Mouse (Mus musculus): ENCODE results near the gene Gtsf1. TPM values are rescaled to one million over a fixed set of nuclear protein-coding genes. Genes with fewer than 3 reads are reported as not detected.

The Gtsf1 gene
- total RNA-seq, 1 experiment: 4.9 TPM

DNA sequence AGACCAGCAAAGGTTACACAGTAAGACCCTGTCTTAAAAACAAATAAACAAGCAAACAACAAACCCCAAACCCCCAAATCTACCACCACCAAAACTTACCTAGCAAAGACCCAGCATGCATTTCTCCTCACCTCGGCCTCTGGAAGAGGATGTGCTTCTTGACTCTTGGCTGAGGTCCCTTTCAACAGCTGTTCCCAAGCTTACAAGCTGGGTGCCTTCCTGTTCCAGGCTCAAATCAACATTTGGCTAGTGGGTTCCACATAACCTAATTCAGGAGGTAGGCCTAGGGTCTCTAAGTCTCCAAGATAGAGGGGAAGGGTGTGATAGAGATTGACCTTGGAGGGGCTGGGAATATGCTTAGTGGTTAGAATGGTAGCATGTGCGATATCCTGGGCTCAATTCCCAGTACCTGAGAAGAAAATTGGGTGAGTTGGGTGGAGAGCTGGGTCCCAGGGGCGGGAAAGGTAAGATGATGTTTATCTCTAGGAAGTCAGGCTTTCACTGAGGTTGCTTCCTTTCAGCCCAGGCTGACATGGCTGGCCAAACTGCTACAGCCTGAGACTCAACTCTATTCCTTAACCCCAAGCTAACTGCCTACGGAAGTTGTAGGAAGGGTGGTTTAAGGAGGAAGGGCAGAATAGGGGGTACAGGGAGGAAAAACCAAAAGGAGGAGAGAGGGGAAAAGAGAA, 55.0 kb downstream of the Gtsf1 start:
- TF ChIP-seq CHD2 (IDR thresholded peaks at IDR 0.05; ENCODE audit: low read depth, low read length) (no peak), ZC3H11A (IDR thresholded peaks at IDR 0.05; ENCODE audit: borderline replicate concordance, low read depth, low read length) (no peak), MAFK (IDR thresholded peaks at IDR 0.05; ENCODE audit: insufficient read depth, low read depth, low read length) (no peak), ZNF384 (IDR thresholded peaks at IDR 0.05; ENCODE audit: low read depth, low read length) (no peak), HCFC1 (IDR thresholded peaks at IDR 0.05; ENCODE audit: borderline replicate concordance, insufficient read depth, low read length) (no peak)
- in situ Hi-C loops (cut with MboI; ENCODE audit: low sequenced_read_pairs in 2 of 2, unreplicated experiment in 2 of 2): no loop called here
- Histone ChIP-seq H3K4me3 (ENCODE audit: insufficient read depth in 1 of 2, low read depth in 1 of 2, low read length in 2 of 2, poor library complexity in 1 of 2, severe bottlenecking in 1 of 2) (no peak overlapping the region), H3K9ac (ENCODE audit: insufficient read depth, low read depth, low read length, poor library complexity, severe bottlenecking) (no peak overlapping the region), H3K9me3 (ENCODE audit: control insufficient read depth, insufficient read depth, low read depth, low read length) (no peaks in the 10 kb centered on the region), H3K36me3 (ENCODE audit: control insufficient read depth, insufficient read depth, low read length, poor library complexity, severe bottlenecking) (no peaks in the 10 kb centered on the region), H3K27ac (ENCODE audit: insufficient read depth, low read depth, low read length, poor library complexity, severe bottlenecking) (no peak overlapping the region), H3K4me1 (ENCODE audit: control insufficient read depth in 2 of 2, insufficient read depth in 2 of 2, low read length in 2 of 2, poor library complexity in 1 of 2) (peaks cover 0 to 9% of the 10 kb centered on the region in 2 experiments; a peak in 1 of 4 replicates)
- DNase-seq (ENCODE audit: low read depth, low spot score): no peak

DNA sequence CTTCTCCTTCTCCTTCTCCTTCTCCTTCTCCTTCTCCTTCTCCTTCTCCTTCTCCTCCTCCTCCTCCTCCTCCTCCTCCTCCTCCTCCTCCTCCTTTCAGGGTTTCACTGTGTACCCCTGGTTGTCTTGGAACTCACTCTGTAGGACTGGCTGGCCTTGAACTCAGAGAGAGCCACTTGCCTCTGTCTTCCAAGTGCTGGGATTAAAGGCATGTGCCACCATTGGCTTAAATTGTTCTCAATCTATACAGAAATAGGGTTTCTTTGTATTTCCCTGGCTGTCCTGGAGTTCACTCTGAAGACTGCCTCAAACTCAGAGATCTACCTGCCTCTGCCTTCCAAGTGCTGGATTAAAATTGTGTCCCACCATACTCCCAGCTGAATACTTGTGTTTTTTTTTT, 57.8 kb downstream of the Gtsf1 start:
- H3K4me3 ChIP-seq (ENCODE audit: insufficient read depth in 1 of 2, low read depth in 1 of 2, low read length in 2 of 2, poor library complexity in 1 of 2, severe bottlenecking in 1 of 2): no peak overlapping the region
- H3K27ac ChIP-seq (ENCODE audit: insufficient read depth, low read depth, low read length, poor library complexity, severe bottlenecking): no peak overlapping the region
- no peaks in the 10 kb centered on the region for H3K36me3 ChIP-seq (ENCODE audit: control insufficient read depth, insufficient read depth, low read length, poor library complexity, severe bottlenecking)
- no peak for TF ChIP-seq MAFK (IDR thresholded peaks at IDR 0.05; ENCODE audit: insufficient read depth, low read depth, low read length)
- no peak for TF ChIP-seq CHD2 (IDR thresholded peaks at IDR 0.05; ENCODE audit: low read depth, low read length)
- TF ChIP-seq HCFC1 (IDR thresholded peaks at IDR 0.05; ENCODE audit: borderline replicate concordance, insufficient read depth, low read length): no peak
- TF ChIP-seq ZC3H11A (IDR thresholded peaks at IDR 0.05; ENCODE audit: borderline replicate concordance, low read depth, low read length): no peak
- no peak for TF ChIP-seq ZNF384 (IDR thresholded peaks at IDR 0.05; ENCODE audit: low read depth, low read length)
- no peaks in the 10 kb centered on the region for H3K9me3 ChIP-seq (ENCODE audit: control insufficient read depth, insufficient read depth, low read depth, low read length)
- DNase-seq (ENCODE audit: low read depth, low spot score): no peak
- in situ Hi-C loops (cut with MboI; ENCODE audit: low sequenced_read_pairs in 2 of 2, unreplicated experiment in 2 of 2): no loop called here
- H3K4me1 ChIP-seq (ENCODE audit: control insufficient read depth in 2 of 2, insufficient read depth in 2 of 2, low read length in 2 of 2, poor library complexity in 1 of 2): peaks cover 2 to 27% of the 10 kb centered on the region in 2 experiments; a peak in 2 of 4 replicates
- H3K9ac ChIP-seq (ENCODE audit: insufficient read depth, low read depth, low read length, poor library complexity, severe bottlenecking): no peak overlapping the region

DNA sequence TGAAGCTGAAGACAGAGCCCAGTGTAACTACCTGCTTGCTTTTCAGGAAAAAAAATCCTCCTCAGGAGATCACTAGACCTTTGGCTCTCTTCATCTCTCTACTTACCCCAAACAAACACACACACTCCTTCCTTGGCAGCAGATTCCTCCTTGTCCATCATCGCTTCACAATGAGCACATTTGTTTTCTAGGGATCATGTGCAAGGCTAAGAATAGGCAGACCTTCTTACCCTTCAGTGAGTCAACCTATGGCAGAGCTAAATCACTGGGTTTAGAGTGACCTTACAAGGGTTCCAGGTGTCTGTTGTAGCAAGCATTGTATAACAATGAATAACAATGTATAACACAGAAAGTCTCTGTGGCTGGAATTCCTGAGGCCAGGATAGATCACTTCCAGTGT, 58.5 kb downstream of the Gtsf1 start:
- H3K9me3 ChIP-seq (ENCODE audit: control insufficient read depth, insufficient read depth, low read depth, low read length): no peaks in the 10 kb centered on the region
- no peak overlapping the region for H3K9ac ChIP-seq (ENCODE audit: insufficient read depth, low read depth, low read length, poor library complexity, severe bottlenecking)
- no peak for TF ChIP-seq ZC3H11A (IDR thresholded peaks at IDR 0.05; ENCODE audit: borderline replicate concordance, low read depth, low read length)
- TF ChIP-seq CHD2 (IDR thresholded peaks at IDR 0.05; ENCODE audit: low read depth, low read length): no peak
- TF ChIP-seq HCFC1 (IDR thresholded peaks at IDR 0.05; ENCODE audit: borderline replicate concordance, insufficient read depth, low read length): no peak
- no peak for TF ChIP-seq ZNF384 (IDR thresholded peaks at IDR 0.05; ENCODE audit: low read depth, low read length)
- no peak for TF ChIP-seq MAFK (IDR thresholded peaks at IDR 0.05; ENCODE audit: insufficient read depth, low read depth, low read length)
- H3K36me3 ChIP-seq (ENCODE audit: control insufficient read depth, insufficient read depth, low read length, poor library complexity, severe bottlenecking): no peaks in the 10 kb centered on the region
- in situ Hi-C loops (cut with MboI; ENCODE audit: low sequenced_read_pairs in 2 of 2, unreplicated experiment in 2 of 2): no loop called here
- H3K27ac ChIP-seq (ENCODE audit: insufficient read depth, low read depth, low read length, poor library complexity, severe bottlenecking): no peak overlapping the region
- no peak for DNase-seq (ENCODE audit: low read depth, low spot score)
- no peak overlapping the region for H3K4me3 ChIP-seq (ENCODE audit: insufficient read depth in 1 of 2, low read depth in 1 of 2, low read length in 2 of 2, poor library complexity in 1 of 2, severe bottlenecking in 1 of 2)
- peaks cover 4 to 30% of the 10 kb centered on the region in 2 experiments; a peak in 2 of 4 replicates for H3K4me1 ChIP-seq (ENCODE audit: control insufficient read depth in 2 of 2, insufficient read depth in 2 of 2, low read length in 2 of 2, poor library complexity in 1 of 2)

DNA sequence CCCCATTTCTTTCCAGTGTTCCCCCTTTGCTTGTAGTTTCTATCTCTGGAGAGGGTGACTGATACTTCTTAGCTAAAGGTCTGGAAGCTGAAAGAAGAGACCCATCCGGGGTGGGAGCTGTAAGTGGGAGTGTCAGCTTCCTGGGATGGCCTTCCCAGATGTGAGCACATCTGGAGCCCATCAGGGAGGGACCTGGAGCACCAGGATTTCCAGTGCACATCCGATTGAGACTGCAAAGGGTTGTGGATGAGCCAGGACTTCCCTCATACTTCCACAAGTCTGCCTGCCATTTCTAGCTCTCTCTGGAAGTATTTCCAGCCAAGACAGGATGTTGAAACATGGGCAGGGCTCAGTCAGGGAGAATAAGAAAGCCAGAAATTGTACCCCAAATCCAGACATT, 59.1 kb downstream of the Gtsf1 start:
- H3K4me3 ChIP-seq (ENCODE audit: insufficient read depth in 1 of 2, low read depth in 1 of 2, low read length in 2 of 2, poor library complexity in 1 of 2, severe bottlenecking in 1 of 2): no peak overlapping the region
- TF ChIP-seq MAFK (IDR thresholded peaks at IDR 0.05; ENCODE audit: insufficient read depth, low read depth, low read length) (no peak), ZC3H11A (IDR thresholded peaks at IDR 0.05; ENCODE audit: borderline replicate concordance, low read depth, low read length) (no peak), CHD2 (IDR thresholded peaks at IDR 0.05; ENCODE audit: low read depth, low read length) (no peak), ZNF384 (IDR thresholded peaks at IDR 0.05; ENCODE audit: low read depth, low read length) (no peak), HCFC1 (IDR thresholded peaks at IDR 0.05; ENCODE audit: borderline replicate concordance, insufficient read depth, low read length) (no peak)
- peaks cover 4 to 30% of the 10 kb centered on the region in 2 experiments; a peak in 2 of 4 replicates for H3K4me1 ChIP-seq (ENCODE audit: control insufficient read depth in 2 of 2, insufficient read depth in 2 of 2, low read length in 2 of 2, poor library complexity in 1 of 2)
- H3K9me3 ChIP-seq (ENCODE audit: control insufficient read depth, insufficient read depth, low read depth, low read length): no peaks in the 10 kb centered on the region
- no peak for DNase-seq (ENCODE audit: low read depth, low spot score)
- in situ Hi-C loops (cut with MboI; ENCODE audit: low sequenced_read_pairs in 2 of 2, unreplicated experiment in 2 of 2): no loop called here
- H3K36me3 ChIP-seq (ENCODE audit: control insufficient read depth, insufficient read depth, low read length, poor library complexity, severe bottlenecking): no peaks in the 10 kb centered on the region
- no peak overlapping the region for H3K9ac ChIP-seq (ENCODE audit: insufficient read depth, low read depth, low read length, poor library complexity, severe bottlenecking)
- H3K27ac ChIP-seq (ENCODE audit: insufficient read depth, low read depth, low read length, poor library complexity, severe bottlenecking): no peak overlapping the region

Measured in ES-E14 (cell line).